Mouse (Mus musculus) neural tube, embryonic 12.5 days (tissue): ENCODE measurements at regions not wholly inside any gene's neighbourhood (a gene's known extent, or its start where the extent isn't known, plus 50 kb on each side); places are given as distances from the start of the nearest gene placed in this dataset. TPM values are rescaled to one million over a fixed set of nuclear protein-coding genes. Genes with fewer than 3 reads are reported as not detected.

Source experiments
- microRNA-seq: library from miRNA; unstranded; fragments of <30 nt; microRNA quantifications from one replicate; pipeline ENCODE4, GENCODE M21; 2017

Small RNA genes lying in the stretch of these regions (microRNA-seq; reads per million reads assigned to microRNA genes)
- not detected for gene Gm25950
